Mouse (Mus musculus) hindbrain, embryonic 13.5 days (tissue): Measurements from ENCODE around the gene Kalrn. TPM values are rescaled to one million over a fixed set of nuclear protein-coding genes. Genes with fewer than 3 reads are reported as not detected.
A peak's percentile ranks its signal among the peaks of the same experiment; 100 is the strongest.

Experiments
- ATAC-seq: fragments of 200-750 bp; cut with Nextera tagmentation; 2 replicates; pipeline ENCODE4 v1.8.0; 2017; ENCODE audit warnings: moderate TSS enrichment; ENCODE audit not compliant: low FRiP score
- H3K27ac ChIP-seq: fragments of 300-500 bp; sonication (generic); 2 replicates; pipeline ENCODE4 v1.5.1; 2015; ENCODE audit warnings: inconsistent platforms, mild to moderate bottlenecking, moderate library complexity
- H3K27me3 ChIP-seq: fragments of 300-500 bp; sonication (generic); 2 replicates; pipeline ENCODE4 v1.6.1; 2015; ENCODE audit warnings: mild to moderate bottlenecking, inconsistent platforms
- H3K36me3 ChIP-seq: fragments of 300-500 bp; sonication (generic); 2 replicates; pipeline ENCODE4 v1.6.1; 2015; ENCODE audit warnings: mild to moderate bottlenecking, inconsistent platforms
- H3K4me1 ChIP-seq: fragments of 300-500 bp; sonication (generic); replicated peaks from 2 replicates; pipeline ENCODE4 v1.6.1; 2015; ENCODE audit warnings: inconsistent platforms
- H3K4me2 ChIP-seq: fragments of 300-500 bp; sonication (generic); 2 replicates; pipeline ENCODE4 v1.6.1; 2015; ENCODE audit warnings: inconsistent platforms, mild to moderate bottlenecking, moderate library complexity
- H3K4me3 ChIP-seq: fragments of 300-500 bp; sonication (generic); 2 replicates; pipeline ENCODE4 v1.5.1; 2015; ENCODE audit warnings: mild to moderate bottlenecking, inconsistent platforms
- H3K9ac ChIP-seq: fragments of 300-500 bp; sonication (generic); 2 replicates; pipeline ENCODE4 v1.6.1; 2015; ENCODE audit warnings: mild to moderate bottlenecking, inconsistent platforms
- H3K9me3 ChIP-seq: fragments of 300-500 bp; sonication (generic); 2 replicates; pipeline ENCODE4 v1.6.1; 2016; ENCODE audit warnings: inconsistent platforms
- WGBS: fragments of 180-500 bp; shearing (Covaris S2); methylation state at CpG from one replicate; pipeline ENCODE4 v1.1.7; 2015; 5-methylcytosine and 5-hydroxymethylcytosine counted together
- polyA plus RNA-seq: library from polyadenylated mRNA; unstranded; fragments of >200 nt; fragmentation: Nextera tagmentation; extraction: Ambion mirVana; gene quantifications from 2 replicates; pipeline ENCODE4 v1.2.1, GENCODE M21; 2015

Kalrn gene
- 31.5 and 31.6 TPM in 2 replicates for polyA plus RNA-seq

DNA sequence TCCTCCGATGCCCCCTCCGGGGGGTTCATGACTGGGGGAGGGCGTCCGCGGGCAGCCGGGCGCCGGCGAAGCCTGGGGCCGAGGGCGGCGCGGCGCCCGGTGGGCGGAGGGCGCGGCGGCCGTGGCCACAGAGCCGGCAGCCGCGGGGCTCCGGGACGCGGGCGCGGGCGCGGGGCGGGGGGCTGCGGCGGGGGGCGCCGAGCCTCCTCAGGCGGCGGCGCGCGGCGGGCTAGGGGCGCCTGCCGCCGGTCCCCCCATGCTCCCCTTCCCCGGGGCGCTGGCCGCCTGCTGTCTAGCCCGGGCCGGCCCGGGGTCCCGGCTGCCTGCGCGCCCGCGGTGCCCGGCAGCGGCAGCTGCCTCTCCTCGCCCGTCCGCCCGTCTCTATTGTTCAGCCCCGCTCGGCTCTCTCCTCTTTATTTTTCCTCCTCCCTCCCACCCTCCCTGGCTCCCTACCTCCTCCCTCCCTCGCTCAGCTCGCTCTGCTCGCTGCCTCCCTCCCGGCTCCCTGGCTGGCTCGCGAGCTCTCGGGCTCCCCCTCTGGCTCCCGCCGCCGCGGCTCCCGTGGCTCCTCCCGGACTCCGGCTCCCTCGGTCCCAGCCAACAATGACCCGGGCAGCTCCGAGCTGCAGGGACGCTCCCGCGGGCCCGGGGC, at the start of gene Kalrn:
Kalrn (minus strand) TSS at position 382 of the 652 bp plus-strand sequence.
- peaks cover 43% of the 10 kb centered on the region for H3K4me1 ChIP-seq
- 0% methylated on average over 65 of the region's 84 CpGs for WGBS

GRCm38 (mm10) chr16:34614021-34614420, 40.7 kb upstream of the Kalrn start:
- Histone ChIP-seq H3K4me1 (no peaks in the 10 kb centered on the region), H3K4me2 (no peak overlapping the region), H3K36me3 (no peaks in the 10 kb centered on the region), H3K9ac (no peak overlapping the region), H3K27me3 (no peaks in the 10 kb centered on the region), H3K9me3 (0 out of 2 replicates have a peak, but pooled peaks cover 3% of the 10 kb centered on the region), H3K27ac (no peak overlapping the region), H3K4me3 (no peak overlapping the region)
- WGBS, result 80% methylated on average over 2 of the region's 2 CpGs
- no peak for ATAC-seq

More for the DNA sequence above, at the start of gene Kalrn:
- Histone ChIP-seq H3K9ac (peak within 1 kb of the TSS; percentile 98), H3K4me2 (peak within 1 kb of the TSS; percentile 93), H3K4me3 (peak within 1 kb of the TSS; percentile 91), H3K36me3 (no peaks in the 10 kb centered on the region), H3K27me3 (no peaks in the 10 kb centered on the region), H3K27ac (peak within 1 kb of the TSS; percentile 99), H3K9me3 (no peaks in the 10 kb centered on the region)
- peak; percentile 93 for ATAC-seq

GRCm38 (mm10) chr16:34610137-34610536, 36.8 kb upstream of the Kalrn start:
- Histone ChIP-seq H3K36me3 (no peaks in the 10 kb centered on the region), H3K9ac (no peak overlapping the region), H3K4me3 (no peak overlapping the region), H3K9me3 (0 out of 2 replicates have a peak, but pooled peaks cover 3% of the 10 kb centered on the region), H3K27ac (no peak overlapping the region), H3K27me3 (no peaks in the 10 kb centered on the region), H3K4me2 (no peak overlapping the region), H3K4me1 (no peaks in the 10 kb centered on the region)
- WGBS, result 83% methylated on average over 1 of the region's 1 CpGs
- ATAC-seq, result no peak

GRCm38 (mm10) chr16:34605679-34606078, 32.3 kb upstream of the Kalrn start:
- Histone ChIP-seq H3K4me3 (no peak overlapping the region), H3K4me1 (no peaks in the 10 kb centered on the region), H3K9me3 (no peaks in the 10 kb centered on the region), H3K9ac (no peak overlapping the region), H3K36me3 (no peaks in the 10 kb centered on the region), H3K27ac (no peak overlapping the region), H3K4me2 (no peak overlapping the region), H3K27me3 (no peaks in the 10 kb centered on the region)
- ATAC-seq, result no peak
- 36% methylated on average over 3 of the region's 3 CpGs for WGBS

GRCm38 (mm10) chr16:34603854-34604253, 30.5 kb upstream of the Kalrn start:
- 63% methylated on average over 6 of the region's 6 CpGs for WGBS
- no peaks in the 10 kb centered on the region for H3K27me3 ChIP-seq
- no peak overlapping the region for H3K27ac ChIP-seq
- no peaks in the 10 kb centered on the region for H3K4me1 ChIP-seq
- no peak overlapping the region for H3K9ac ChIP-seq
- no peak overlapping the region for H3K4me3 ChIP-seq
- no peak for ATAC-seq
- no peaks in the 10 kb centered on the region for H3K9me3 ChIP-seq
- no peak overlapping the region for H3K4me2 ChIP-seq
- H3K36me3 ChIP-seq, result no peaks in the 10 kb centered on the region

DNA sequence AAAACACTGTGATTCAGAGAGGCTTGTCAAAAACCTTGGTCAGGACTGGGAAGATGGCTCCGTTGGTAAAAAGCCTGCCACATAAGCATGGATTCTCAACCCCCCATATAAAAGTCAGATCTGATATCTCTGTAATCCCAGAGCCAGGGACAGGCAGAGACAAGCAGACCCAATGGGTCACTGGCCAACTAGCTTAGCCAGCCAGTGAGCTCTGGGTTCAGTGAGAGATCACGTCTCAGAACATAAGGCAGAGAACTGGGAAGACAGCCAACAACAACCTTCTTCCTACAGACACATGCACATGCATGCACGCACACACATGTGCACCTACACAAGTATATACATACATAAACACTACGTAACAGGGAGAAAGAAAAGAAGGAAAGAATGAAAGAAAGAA, 29.7 kb upstream of the Kalrn start:
- H3K9me3 ChIP-seq, result 0 out of 2 replicates have a peak, but pooled peaks cover 6% of the 10 kb centered on the region
- H3K36me3 ChIP-seq, result no peaks in the 10 kb centered on the region
- ATAC-seq, result no peak
- no peak overlapping the region for H3K9ac ChIP-seq
- 68% methylated on average over 4 of the region's 4 CpGs for WGBS
- H3K4me3 ChIP-seq, result no peak overlapping the region
- H3K27me3 ChIP-seq, result no peaks in the 10 kb centered on the region
- no peak overlapping the region for H3K4me2 ChIP-seq
- no peaks in the 10 kb centered on the region for H3K4me1 ChIP-seq
- H3K27ac ChIP-seq, result no peak overlapping the region

DNA sequence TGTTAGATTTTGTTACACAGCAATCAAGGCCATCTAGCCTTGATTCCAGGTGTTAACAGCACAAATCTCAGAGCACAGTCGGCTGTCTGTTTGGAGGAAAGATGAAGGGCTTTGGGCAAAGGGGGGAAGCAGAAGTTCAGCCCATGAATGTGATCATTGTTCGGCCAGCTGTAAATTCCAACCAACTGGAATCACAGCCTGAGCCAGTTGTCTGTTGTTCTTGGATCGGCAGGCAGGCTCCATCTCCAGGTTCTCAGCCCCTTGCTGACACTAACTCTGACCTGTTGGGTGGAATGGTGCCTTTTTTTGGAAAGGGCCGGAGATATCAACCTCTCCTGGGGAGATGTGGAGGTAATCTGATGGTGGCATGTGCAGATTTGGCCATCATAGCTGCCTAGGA, 28.6 kb upstream of the Kalrn start:
- H3K9ac ChIP-seq, result no peak overlapping the region
- H3K27ac ChIP-seq, result no peak overlapping the region
- H3K36me3 ChIP-seq, result no peaks in the 10 kb centered on the region
- no peaks in the 10 kb centered on the region for H3K27me3 ChIP-seq
- H3K4me3 ChIP-seq, result no peak overlapping the region
- WGBS, result 75% methylated on average over 4 of the region's 4 CpGs
- no peaks in the 10 kb centered on the region for H3K4me1 ChIP-seq
- no peak overlapping the region for H3K4me2 ChIP-seq
- no peak for ATAC-seq
- H3K9me3 ChIP-seq, result 0 out of 2 replicates have a peak, but pooled peaks cover 6% of the 10 kb centered on the region

DNA sequence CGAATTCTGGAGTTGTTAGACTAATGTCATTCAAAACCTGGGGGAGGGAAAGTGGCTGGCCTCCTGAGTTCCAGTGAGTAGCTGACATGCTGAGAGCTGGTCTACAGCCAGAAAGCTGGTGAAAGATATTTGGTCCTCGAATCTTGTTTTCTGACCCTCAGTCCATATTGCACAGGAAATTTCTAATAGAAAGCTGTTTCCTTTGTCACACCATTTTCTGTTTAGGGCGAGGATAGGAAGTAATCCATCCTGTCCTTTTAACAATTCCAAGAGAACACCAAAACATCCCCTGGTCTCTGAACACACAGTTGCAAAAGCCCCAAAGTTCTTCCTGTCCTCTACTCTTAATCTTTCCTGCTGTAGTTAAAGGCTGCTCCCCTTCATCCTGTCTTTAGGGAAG, 22.0 kb upstream of the Kalrn start:
- H3K9ac ChIP-seq, result no peak overlapping the region
- 32% methylated on average over 3 of the region's 3 CpGs for WGBS
- no peak for ATAC-seq

GRCm38 (mm10) chr16:34594597-34595262, 21.4 kb upstream of the Kalrn start:
- ATAC-seq, result no peak
- H3K4me2 ChIP-seq, result no peak overlapping the region
- H3K4me3 ChIP-seq, result no peak overlapping the region
- no peak overlapping the region for H3K27ac ChIP-seq
- 0 out of 2 replicates have a peak, but pooled peaks cover 3% of the 10 kb centered on the region for H3K4me1 ChIP-seq
- 0 out of 2 replicates have a peak, but pooled peaks cover 6% of the 10 kb centered on the region for H3K9me3 ChIP-seq
- WGBS, result 66% methylated on average over 8 of the region's 8 CpGs
- H3K9ac ChIP-seq, result no peak overlapping the region
- H3K27me3 ChIP-seq, result no peaks in the 10 kb centered on the region
- H3K36me3 ChIP-seq, result no peaks in the 10 kb centered on the region

More for the DNA sequence above, 22.0 kb upstream of the Kalrn start:
- Histone ChIP-seq H3K9me3 (0 out of 2 replicates have a peak, but pooled peaks cover 6% of the 10 kb centered on the region), H3K4me2 (no peak overlapping the region), H3K27me3 (no peaks in the 10 kb centered on the region), H3K27ac (no peak overlapping the region), H3K36me3 (no peaks in the 10 kb centered on the region), H3K4me3 (no peak overlapping the region), H3K4me1 (0 out of 2 replicates have a peak, but pooled peaks cover 3% of the 10 kb centered on the region)

DNA sequence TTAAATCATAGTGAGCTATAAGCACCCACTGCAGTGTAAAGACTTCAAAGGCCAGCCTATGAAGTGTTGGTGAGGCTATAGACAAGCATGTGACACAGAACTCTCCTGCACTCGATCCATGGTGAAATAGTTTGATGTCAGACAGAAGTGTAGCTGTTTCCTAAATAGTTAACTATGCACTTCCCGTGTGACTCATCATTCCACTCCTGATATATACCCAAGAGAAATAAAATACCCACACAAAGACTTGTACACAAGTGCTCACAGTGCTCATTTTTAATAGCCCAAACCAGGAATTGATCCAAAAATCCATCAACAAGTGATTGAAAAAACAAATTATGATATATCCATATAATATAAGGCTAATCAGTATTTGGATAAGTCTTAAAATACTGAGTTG, 19.4 kb upstream of the Kalrn start:
- H3K36me3 ChIP-seq, result no peaks in the 10 kb centered on the region
- no peaks in the 10 kb centered on the region for H3K27me3 ChIP-seq
- H3K9ac ChIP-seq, result no peak overlapping the region
- H3K9me3 ChIP-seq, result no peaks in the 10 kb centered on the region
- ATAC-seq, result no peak
- H3K4me2 ChIP-seq, result no peak overlapping the region
- H3K4me1 ChIP-seq, result 0 out of 2 replicates have a peak, but pooled peaks cover 3% of the 10 kb centered on the region
- WGBS, result 84% methylated on average over 2 of the region's 2 CpGs
- no peak overlapping the region for H3K4me3 ChIP-seq
- H3K27ac ChIP-seq, result no peak overlapping the region

DNA sequence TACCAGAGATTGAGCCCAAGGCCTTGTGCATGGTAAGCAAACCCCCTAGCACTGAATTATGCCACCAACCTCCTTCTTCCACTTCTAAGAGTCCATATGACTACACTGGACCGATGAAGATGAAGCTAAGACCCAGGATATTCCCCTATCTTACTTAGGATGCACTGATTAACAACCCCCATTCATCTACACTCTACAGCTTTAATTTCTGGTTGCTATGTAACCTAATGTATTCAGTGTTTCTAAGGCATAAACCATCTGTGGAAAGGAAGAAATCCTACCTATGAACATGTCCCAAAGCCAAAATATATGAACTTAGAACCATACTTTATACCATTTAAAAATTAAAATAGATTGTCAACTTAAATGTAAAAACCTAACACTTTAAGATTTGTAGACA, 18.6 kb upstream of the Kalrn start:
- no peak for ATAC-seq
- no peak overlapping the region for H3K4me3 ChIP-seq
- no peaks in the 10 kb centered on the region for H3K9me3 ChIP-seq
- 87% methylated on average over 1 of the region's 1 CpGs for WGBS
- no peak overlapping the region for H3K9ac ChIP-seq
- no peak overlapping the region for H3K4me2 ChIP-seq
- no peaks in the 10 kb centered on the region for H3K36me3 ChIP-seq
- H3K27ac ChIP-seq, result no peak overlapping the region
- no peaks in the 10 kb centered on the region for H3K27me3 ChIP-seq
- 0 out of 2 replicates have a peak, but pooled peaks cover 3% of the 10 kb centered on the region for H3K4me1 ChIP-seq

DNA sequence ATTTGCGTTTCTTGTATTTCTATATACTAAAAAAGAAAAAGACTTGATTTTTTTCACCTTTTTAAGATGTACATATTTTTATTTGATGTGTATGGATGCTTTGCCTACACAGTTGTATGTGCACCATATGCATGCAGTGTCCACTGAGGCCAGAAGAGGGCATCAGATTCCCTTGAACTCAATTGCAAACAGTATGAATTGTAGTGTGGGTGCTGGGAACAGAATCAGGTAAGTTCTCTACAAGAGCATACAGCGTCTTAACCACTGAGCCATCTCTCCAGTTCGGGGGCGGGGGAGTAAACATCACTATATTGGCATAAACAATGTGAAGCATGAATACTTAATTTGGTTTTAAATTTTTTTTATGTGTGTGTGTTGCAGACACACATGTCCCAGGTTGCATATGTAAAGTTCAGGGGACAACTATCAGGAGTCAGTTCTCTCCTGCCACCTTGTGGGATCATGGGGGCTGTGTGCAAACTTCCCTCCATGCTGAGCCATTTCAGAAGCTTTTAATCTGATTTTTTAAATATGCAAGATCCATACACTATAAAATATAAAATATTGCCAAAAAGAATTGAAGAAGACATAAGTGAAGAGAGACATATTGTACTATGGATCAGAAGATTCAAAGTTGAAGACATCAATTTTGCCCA, 6.5 kb upstream of the Kalrn start:
- H3K27me3 ChIP-seq, result no peaks in the 10 kb centered on the region
- no peak for ATAC-seq
- no peak overlapping the region for H3K4me2 ChIP-seq
- H3K27ac ChIP-seq, result no peak overlapping the region
- no peak overlapping the region for H3K9ac ChIP-seq
- no peaks in the 10 kb centered on the region for H3K36me3 ChIP-seq
- peaks cover under 1% of the 10 kb centered on the region for H3K4me1 ChIP-seq
- no peaks in the 10 kb centered on the region for H3K9me3 ChIP-seq
- H3K4me3 ChIP-seq, result no peak overlapping the region
- WGBS, result 97% methylated on average over 4 of the region's 4 CpGs
